Mouse (Mus musculus) layer of hippocampus, adult 2 months (tissue): ENCODE measurements around the gene Dync1i1. TPM values are rescaled to one million over a fixed set of nuclear protein-coding genes. Genes with fewer than 3 reads are reported as not detected.
A peak's percentile ranks its signal among the peaks of the same experiment; 100 is the strongest.

Experiments used
- DNase-seq, 2 experiments: peaks; one replicate each; pipeline ENCODE4 v3.0.0; 2022; ENCODE audit warnings: low spot score in 2 of 2
- H3K27ac ChIP-seq: fragments of 200-600 bp; 2 replicates; pipeline ENCODE4 v1.8.1; 2022
- H3K4me3 ChIP-seq: fragments of 200-600 bp; 2 replicates; pipeline ENCODE4 v1.8.1; 2022; ENCODE audit warnings: mild to moderate bottlenecking
- CTCF ChIP-seq: fragments of 200-600 bp; conservative IDR thresholded peaks from 2 replicates; pipeline ENCODE4 v1.8.1; 2022; ENCODE audit warnings: antibody characterized with exemption, mild to moderate bottlenecking, moderate library complexity
- total RNA-seq, 2 experiments: library from RNA; stranded (reverse); gene quantifications; 2 replicates each; pipeline ENCODE4 v1.2.3; 2021

Dync1i1 gene
- total RNA-seq, 2 experiments from 2014 or later: 138 to 150 TPM

DNA sequence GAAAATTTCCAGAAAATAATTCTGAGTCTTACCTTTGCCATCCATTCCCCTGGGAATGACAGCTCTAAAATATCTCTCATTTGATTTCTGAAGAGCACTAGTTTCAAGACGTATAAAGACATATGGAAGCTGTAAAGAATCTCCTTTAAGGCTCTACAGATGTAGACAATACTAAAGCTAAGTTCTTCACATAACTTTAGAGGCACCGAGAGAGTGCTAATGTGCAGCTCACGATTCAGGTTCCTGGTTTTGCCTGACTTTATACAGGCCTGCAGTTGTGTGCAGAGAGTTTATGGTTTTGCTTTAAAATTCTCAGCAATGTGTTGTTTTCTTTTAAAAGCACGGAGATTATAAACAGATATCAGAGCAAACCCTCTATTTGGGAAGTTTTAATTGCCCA, 242.1 kb downstream of the Dync1i1 start:
- no peak for TF ChIP-seq CTCF
- no peak for DNase-seq
- H3K27ac ChIP-seq: no peak overlapping the region
- no peak overlapping the region for H3K4me3 ChIP-seq

GRCm38 (mm10) chr6:5969613-5970012, 244.2 kb downstream of the Dync1i1 start:
- no peak for TF ChIP-seq CTCF
- no peak for DNase-seq
- no peak overlapping the region for H3K27ac ChIP-seq
- H3K4me3 ChIP-seq: no peak overlapping the region

DNA sequence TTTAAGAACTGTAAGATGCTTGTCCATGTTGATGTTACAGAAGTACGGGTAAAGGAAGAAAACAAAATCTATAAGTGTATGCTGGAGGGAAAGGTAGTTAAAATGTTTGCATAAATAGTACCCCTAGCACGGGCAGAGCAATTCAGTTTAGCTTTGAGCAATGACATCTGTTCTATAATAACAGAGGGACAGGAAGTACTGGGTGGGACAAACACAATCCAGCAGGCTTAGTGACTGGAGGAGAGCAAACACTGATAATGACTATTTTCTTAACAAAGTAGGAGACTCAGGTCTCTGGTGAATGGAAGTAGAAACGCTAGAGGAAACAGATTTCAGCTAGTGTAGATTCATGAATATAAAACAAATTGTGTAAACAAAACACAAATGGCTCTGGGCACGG, 250.8 kb downstream of the Dync1i1 start:
- H3K4me3 ChIP-seq: no peak overlapping the region
- no peak for TF ChIP-seq CTCF
- DNase-seq: no peak
- no peak overlapping the region for H3K27ac ChIP-seq

- TF ChIP-seq CTCF: no peak
- Histone ChIP-seq H3K4me3 (no peak overlapping the region), H3K27ac (no peak overlapping the region)
- DNase-seq: no peak
Measured at GRCm38 (mm10) chr6:5977238-5977920, 251.9 kb downstream of the Dync1i1 start.

- TF ChIP-seq CTCF: no peak
- DNase-seq: no peak
- H3K4me3 ChIP-seq: no peak overlapping the region
- H3K27ac ChIP-seq: no peak overlapping the region
Measured at GRCm38 (mm10) chr6:5991243-5991642, 265.8 kb downstream of the Dync1i1 start.

GRCm38 (mm10) chr6:5991817-5992755, 266.6 kb downstream of the Dync1i1 start:
- TF ChIP-seq CTCF: no peak
- Histone ChIP-seq H3K27ac (no peak overlapping the region), H3K4me3 (peak overlapping the region; percentile 36)
- peak; percentile 62 to 66 for DNase-seq

- Histone ChIP-seq H3K27ac (no peak overlapping the region), H3K4me3 (no peak overlapping the region)
- no peak for DNase-seq
- TF ChIP-seq CTCF: no peak
Measured at GRCm38 (mm10) chr6:5993056-5993455, 267.6 kb downstream of the Dync1i1 start.

- DNase-seq: peak in 1 of 2 experiments; percentile 26
- H3K4me3 ChIP-seq: no peak overlapping the region
- no peak overlapping the region for H3K27ac ChIP-seq
- no peak for TF ChIP-seq CTCF
Measured at GRCm38 (mm10) chr6:5997535-5997934, 272.1 kb downstream of the Dync1i1 start.

GRCm38 (mm10) chr6:6002061-6002460, 276.6 kb downstream of the Dync1i1 start:
- Histone ChIP-seq H3K27ac (no peak overlapping the region), H3K4me3 (no peak overlapping the region)
- TF ChIP-seq CTCF: no peak
- DNase-seq: no peak

GRCm38 (mm10) chr6:6004756-6005485, 279.5 kb downstream of the Dync1i1 start:
- no peak overlapping the region for H3K27ac ChIP-seq
- DNase-seq: no peak
- H3K4me3 ChIP-seq: no peak overlapping the region
- TF ChIP-seq CTCF: no peak

DNA sequence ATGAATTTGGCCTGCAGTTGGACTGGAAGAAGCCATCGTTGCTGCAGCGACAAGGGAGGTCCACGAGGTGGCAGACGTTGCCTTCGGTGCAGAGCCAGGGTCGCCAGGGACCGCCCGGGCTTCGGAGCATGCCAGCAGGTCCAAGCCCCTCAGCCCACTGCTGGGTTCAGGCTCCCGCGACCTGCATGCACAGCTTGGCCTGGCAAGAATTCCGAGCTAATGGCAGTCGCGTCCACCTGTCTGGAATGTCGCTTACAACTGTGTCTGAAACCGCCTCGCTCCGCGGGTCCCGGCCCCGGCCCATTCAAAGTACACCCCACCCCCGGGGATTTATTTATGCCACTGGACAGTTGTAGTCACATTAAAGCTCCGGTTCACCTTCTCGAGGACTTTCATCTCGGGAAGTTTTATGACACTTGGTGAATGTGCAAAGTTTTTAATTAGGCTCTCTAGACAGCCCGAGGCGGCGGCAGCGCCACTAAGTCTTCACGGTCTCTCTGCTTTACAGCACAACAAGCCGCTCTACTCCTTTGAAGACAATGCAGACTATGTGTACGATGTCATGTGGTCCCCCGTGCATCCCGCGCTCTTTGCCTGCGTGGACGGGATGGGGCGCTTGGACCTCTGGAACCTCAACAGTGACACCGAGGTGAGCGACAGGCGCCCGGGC, 280.5 kb downstream of the Dync1i1 start:
- DNase-seq: peak; percentile 63 to 77
- H3K4me3 ChIP-seq: peak overlapping the region; percentile 61
- TF ChIP-seq CTCF: peak; percentile 97
- no peak overlapping the region; the same call in 1 of the 2 replicates for H3K27ac ChIP-seq

DNA sequence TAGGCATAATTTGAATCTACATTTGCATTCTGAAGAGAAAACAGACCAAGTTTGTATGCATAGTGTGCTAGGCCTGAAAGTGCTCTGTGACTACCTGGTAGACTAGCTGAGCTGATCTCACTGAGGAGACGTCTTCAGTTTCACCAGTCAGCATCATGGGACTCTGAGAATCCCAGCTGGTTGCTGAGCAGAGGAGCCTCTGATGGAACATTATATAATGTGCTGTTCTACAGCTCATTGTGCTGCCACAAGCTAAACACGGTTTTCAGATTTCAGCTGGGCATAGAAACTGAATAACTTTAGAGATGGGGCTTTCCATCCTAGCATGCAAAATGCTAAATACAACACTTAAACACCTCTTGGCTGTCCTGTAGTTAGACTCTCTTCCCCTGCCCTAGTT, 285.9 kb downstream of the Dync1i1 start:
- H3K27ac ChIP-seq: no peak overlapping the region
- no peak for TF ChIP-seq CTCF
- H3K4me3 ChIP-seq: no peak overlapping the region
- no peak for DNase-seq
